Mouse (Mus musculus) CD4-positive, CD25-positive, alpha-beta regulatory T cell, adult 2 months (primary cell): ENCODE measurements at regions not wholly inside any gene's neighbourhood (a gene's known extent, or its start where the extent isn't known, plus 50 kb on each side); places are given as distances from the start of the nearest gene placed in this dataset.

Source experiments
- DNase-seq: peaks from one replicate; pipeline ENCODE4 v3.0.0-alpha.2; 2012; ENCODE audit warnings: low read depth, low spot score

DNA sequence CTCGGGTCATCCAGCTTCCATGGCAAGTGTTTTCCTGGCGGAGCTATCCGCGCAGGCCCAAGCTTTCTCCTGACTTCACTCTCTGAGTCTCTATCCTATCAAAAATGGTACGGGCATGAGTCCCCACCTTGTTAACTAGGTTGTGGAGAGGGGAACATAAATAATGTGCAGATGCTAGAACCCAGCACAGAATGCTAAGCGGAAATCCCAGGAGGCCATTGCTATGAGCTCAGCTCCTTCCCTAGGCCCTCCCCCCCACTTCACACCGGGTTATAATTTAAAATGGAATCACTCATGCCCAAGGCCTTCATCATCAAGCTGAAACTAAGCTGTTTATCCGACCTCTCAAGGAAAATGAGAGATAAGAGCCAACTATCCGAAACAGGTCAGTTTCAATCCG, 60.4 kb upstream of the Cd83 start:
- DNase-seq: no peak

DNA sequence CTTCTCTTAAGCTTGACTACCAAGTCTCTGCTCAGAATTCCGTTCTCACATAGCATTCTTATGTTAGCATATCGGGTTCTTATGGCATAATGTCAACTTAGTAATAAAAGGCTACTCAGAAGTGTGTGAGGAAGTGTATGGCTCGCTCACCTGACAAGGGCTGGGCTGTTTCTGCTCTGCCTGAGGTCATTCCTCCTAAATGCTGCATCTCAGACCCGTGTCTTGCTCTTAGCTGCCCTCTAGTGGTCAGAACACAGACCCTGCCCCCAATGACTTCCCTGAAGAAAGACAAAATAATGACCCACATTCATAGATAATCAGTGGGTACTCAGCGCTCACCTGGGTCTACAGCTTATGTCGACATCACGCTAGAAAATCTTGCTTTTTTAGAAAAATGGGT, 58.9 kb upstream of the Cd83 start:
- DNase-seq: peak; percentile 78

DNA sequence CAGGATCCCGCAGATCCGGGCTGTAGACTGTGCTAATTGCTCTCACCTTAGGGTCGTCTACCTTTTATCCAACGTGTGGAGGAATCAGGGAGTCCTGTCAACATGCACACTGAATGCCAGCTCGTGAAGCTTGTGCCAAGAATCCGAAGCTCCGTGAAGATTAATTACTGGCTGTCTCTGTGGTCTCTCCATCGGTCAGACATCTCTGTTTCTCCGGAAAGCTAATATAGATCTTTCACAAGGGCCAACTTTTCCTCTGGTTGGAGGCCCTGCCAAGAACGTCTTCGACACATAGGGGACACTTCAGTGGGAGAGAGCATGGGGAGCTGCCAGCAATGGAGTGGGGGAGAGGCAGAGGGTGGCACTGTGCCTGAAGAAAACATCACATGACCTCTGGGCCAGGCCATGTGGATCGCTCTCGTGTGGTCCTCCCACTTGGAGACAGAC, 57.7 kb upstream of the Cd83 start:
- no peak for DNase-seq

DNA sequence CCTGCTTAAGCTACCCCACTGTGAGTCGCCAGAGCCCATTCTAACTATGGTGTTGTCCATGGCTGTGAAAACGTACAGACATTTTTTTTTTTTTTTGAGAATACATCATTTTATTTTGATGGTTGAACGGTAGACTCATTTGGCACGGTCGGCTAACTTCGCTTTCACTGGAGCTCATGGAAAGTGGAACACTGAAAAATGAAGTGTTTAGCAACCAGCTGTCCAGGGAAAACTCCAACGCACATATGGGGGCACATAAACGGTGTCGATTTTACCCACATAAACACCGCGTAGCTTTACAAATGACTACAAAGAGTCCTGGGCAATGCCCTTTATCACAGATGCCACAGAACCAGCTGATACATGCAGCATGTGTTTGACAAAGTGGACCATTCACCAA, 55.0 kb upstream of the Cd83 start:
- no peak for DNase-seq

DNA sequence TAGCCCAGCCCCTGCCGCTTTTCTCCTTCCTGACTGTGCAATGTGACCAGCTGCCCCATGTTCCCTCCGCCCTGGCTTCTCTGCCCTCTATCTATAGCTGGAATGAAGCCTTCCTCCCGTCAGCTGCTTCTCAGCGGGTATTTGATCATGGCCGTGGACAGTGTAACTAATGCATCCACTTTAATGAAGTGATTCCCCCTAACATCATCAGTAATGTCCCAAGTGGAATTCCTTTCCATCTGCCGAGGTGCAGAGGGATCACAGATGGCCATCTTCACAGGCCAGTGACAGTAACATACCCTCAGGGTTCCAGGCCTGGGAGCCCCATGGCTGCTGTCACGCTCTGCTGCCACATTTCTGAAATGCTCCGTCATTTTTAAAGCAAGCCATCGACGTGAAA, 51.5 kb upstream of the Cd83 start:
- DNase-seq: no peak

DNA sequence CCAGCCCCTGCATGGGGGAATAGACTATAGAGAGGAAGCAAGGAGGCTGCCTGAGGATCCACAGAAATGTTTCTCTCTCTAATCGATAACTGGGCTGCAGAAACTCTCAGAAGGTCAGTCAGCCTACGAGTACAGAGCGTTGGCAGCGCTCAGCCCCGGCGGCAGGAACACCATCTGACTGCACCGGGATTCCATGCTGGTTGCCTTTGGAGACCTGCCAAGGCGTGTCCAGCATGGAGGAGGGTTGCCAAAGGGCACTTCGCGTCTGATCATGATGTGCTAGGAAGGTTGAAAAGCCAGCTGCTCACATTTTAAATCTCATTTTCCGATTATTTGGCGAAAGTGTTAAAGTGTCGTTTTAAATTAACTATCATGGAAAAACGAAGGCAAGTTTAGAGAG, 49.9 kb upstream of the Cd83 start:
- no peak for DNase-seq
